Comparison of ENCODE assay signal across 9 mouse cellular contexts in genomic region chr7:24278771-24279170, GRCm38 (mm10). TPM values are rescaled to one million over a fixed set of nuclear protein-coding genes. Genes with fewer than 3 reads are reported as not detected.
DNase-seq lines count a peak whose midpoint lies in the region; TF ChIP-seq lines count a peak whose summit lies in the region.
"Not testable (repeated sequence)": the region's sequence is repeated elsewhere in the genome, so short reads cannot be mapped to it uniquely, and the experiment has no call there.
"Had no signal": no experiment of that assay in that cellular context is flagged by ENCODE, and none has a peak within 500 bp of the region (broad histone marks: within the 10 kb centered on the region; RNA-seq: fewer than 3 reads in every experiment).

No protein-coding gene starts in this region.

- H3K9me3 ChIP-seq in E14TG2a.4 (ENCODE audit: low read length); ES-Bruce4 (replicated peaks; ENCODE audit: control insufficient read depth, insufficient read depth, low read length, poor library complexity, severe bottlenecking); ES-E14 (ENCODE audit: control insufficient read depth, insufficient read depth, low read depth, low read length): not testable (repeated sequence)

- peak overlapping the region; percentile 78 for H3K27ac ChIP-seq in ES-Bruce4 (ENCODE audit: insufficient read depth, low read length)
- H3K27ac ChIP-seq in ES-E14 (ENCODE audit: insufficient read depth, low read depth, low read length, poor library complexity, severe bottlenecking): peak overlapping the region; percentile 99; the same call in 1 of the 2 replicates

- H3K4me1 ChIP-seq in E14TG2a.4 (replicated peaks; ENCODE audit: low read depth, low read length) (peaks cover 42% of the 10 kb centered on the region), ES-E14 (ENCODE audit: control insufficient read depth in 2 of 2, insufficient read depth in 2 of 2, low read length in 2 of 2, poor library complexity in 1 of 2) (peaks cover 7 to 11% of the 10 kb centered on the region in 2 experiments; a peak in 3 of 4 replicates)
- not testable (repeated sequence) for H3K4me1 ChIP-seq in ES-Bruce4 (ENCODE audit: control insufficient read depth, insufficient read depth, low read length)

- not testable (repeated sequence) for H3K27me3 ChIP-seq in E14TG2a.4 (ENCODE audit: insufficient read depth, low read length); ES-Bruce4 (ENCODE audit: control insufficient read depth, insufficient read depth, low read length, poor library complexity, severe bottlenecking)

- not testable (repeated sequence) for H3K9ac ChIP-seq in ES-Bruce4 (ENCODE audit: low read depth, poor library complexity, severe bottlenecking); ES-E14 (ENCODE audit: insufficient read depth, low read depth, low read length, poor library complexity, severe bottlenecking)

- TF ChIP-seq EP300 in ES-Bruce4 (IDR thresholded peaks at IDR 0.05; ENCODE audit: insufficient read depth, low read depth, low read length): not testable (repeated sequence)

- TF ChIP-seq POLR2A in ES-Bruce4 (IDR thresholded peaks at IDR 0.05; ENCODE audit: insufficient read depth, low read length): not testable (repeated sequence)

- not testable (repeated sequence) for TF ChIP-seq CTCF in E14TG2a.4 (conservative IDR thresholded peaks at IDR 0.05; ENCODE audit: low read length); ES-Bruce4 (IDR thresholded peaks at IDR 0.05; ENCODE audit: low read depth, low read length)

- DNase-seq in ES-CJ7 (ENCODE audit: low read depth, low spot score) (peak; percentile 81), R1 (ENCODE audit: low read depth, low spot score) (peak; percentile 91), ZHBTc4 (ENCODE audit: low read depth, low spot score) (peak; percentile 78)
- not testable (repeated sequence) for DNase-seq in ES-E14 (ENCODE audit: low read depth, low spot score)

- H3K36me3 ChIP-seq in E14TG2a.4 (ENCODE audit: insufficient read depth, low read length) (peaks cover 14% of the 10 kb centered on the region), ES-Bruce4 (ENCODE audit: control insufficient read depth, insufficient read depth, low read length, poor library complexity, severe bottlenecking) (peaks cover 12% of the 10 kb centered on the region)
- H3K36me3 ChIP-seq in ES-E14 (ENCODE audit: control insufficient read depth, insufficient read depth, low read length, poor library complexity, severe bottlenecking): not testable (repeated sequence)

- in situ Hi-C loops in ES-E14 (cut with MboI; ENCODE audit: low sequenced_read_pairs in 2 of 2, unreplicated experiment in 2 of 2): not testable (repeated sequence)

- peak overlapping the region; percentile 54 for H3K4me3 ChIP-seq in E14TG2a.4 (replicated peaks; ENCODE audit: low read length)
- not testable (repeated sequence) for H3K4me3 ChIP-seq in ES-Bruce4 (ENCODE audit: low read depth, low read length); ES-E14 (ENCODE audit: insufficient read depth in 1 of 2, low read depth in 1 of 2, low read length in 2 of 2, poor library complexity in 1 of 2, severe bottlenecking in 1 of 2)

RNA-seq across cellular contexts. Expression of gene Zfp93, which starts 8.6 kb away (rescaled TPM):
- polyA plus RNA-seq in ES-Bruce4 (2011; ENCODE audit: insufficient read depth, insufficient read length, low read depth, missing spikeins): 8.5 and 14.3 TPM in 2 replicates
- total RNA-seq in ES-E14 (2012; rRNA removed): 4.2 and 4.7 TPM in 2 replicates
- total RNA-seq: MEL had no signal

RNA-seq across cellular contexts. Expression of gene Zfp61, which starts 22.3 kb away (rescaled TPM):
- polyA plus RNA-seq in ES-Bruce4 (2011; ENCODE audit: insufficient read depth, insufficient read length, low read depth, missing spikeins): 5.6 and 9.0 TPM in 2 replicates
- total RNA-seq in ES-E14 (2012; rRNA removed): 22.4 and 30.4 TPM in 2 replicates

RNA-seq across cellular contexts. Expression of gene Zfp108, which starts 24.2 kb away (rescaled TPM):
- polyA plus RNA-seq in ES-Bruce4 (2011; ENCODE audit: insufficient read depth, insufficient read length, low read depth, missing spikeins): 0.36 TPM in 1 of 2 replicates, not detected in the other
- 1.5 and 2.1 TPM in 2 replicates for total RNA-seq in ES-E14 (2012; rRNA removed)
- total RNA-seq: CH12.LX, MEL had no signal
- polyA plus RNA-seq: G1E had no signal

RNA-seq across cellular contexts. Expression of gene Zfp94, which starts 37.7 kb away (rescaled TPM):
- polyA plus RNA-seq in ES-Bruce4 (2011; ENCODE audit: insufficient read depth, insufficient read length, low read depth, missing spikeins): 4.7 and 5.3 TPM in 2 replicates
- 5.4 and 8.0 TPM in 2 replicates for total RNA-seq in ES-E14 (2012; rRNA removed)

RNA-seq across cellular contexts. Expression of gene Zfp109, which starts 41.4 kb away (rescaled TPM):
- 3.9 and 4.5 TPM in 2 replicates for polyA plus RNA-seq in ES-Bruce4 (2011; ENCODE audit: insufficient read depth, insufficient read length, low read depth, missing spikeins)
- 4.5 and 6.7 TPM in 2 replicates for total RNA-seq in ES-E14 (2012; rRNA removed)
- total RNA-seq: CH12.LX, MEL had no signal
